Mouse (Mus musculus) embryo, embryonic 9.5 days (tissue): ENCODE measurements around the gene Tmc6.

Source experiments
- DNase-seq: peaks from one replicate; pipeline ENCODE4 v3.0.0-alpha.2; 2017; ENCODE audit errors: extremely low spot score

Gene Tmc6

GRCm38 (mm10) chr11:117755891-117756290 is 26.1 kb downstream of the Tmc6 start:
- no peak for DNase-seq

GRCm38 (mm10) chr11:117751544-117751943 is 30.5 kb downstream of the Tmc6 start:
- DNase-seq = no peak

- DNase-seq = no peak
Observed at GRCm38 (mm10) chr11:117749414-117749813, 32.6 kb downstream of the Tmc6 start.

GRCm38 (mm10) chr11:117748628-117749027 is 33.4 kb downstream of the Tmc6 start:
- no peak for DNase-seq

GRCm38 (mm10) chr11:117743454-117744030 is 38.5 kb downstream of the Tmc6 start:
- DNase-seq = no peak

GRCm38 (mm10) chr11:117742715-117743114 is 39.3 kb downstream of the Tmc6 start:
- DNase-seq = no peak

- DNase-seq = no peak
Observed at GRCm38 (mm10) chr11:117742243-117742642, 39.8 kb downstream of the Tmc6 start.

- no peak for DNase-seq
Observed at GRCm38 (mm10) chr11:117741128-117741527, 40.9 kb downstream of the Tmc6 start.

- no peak for DNase-seq
Observed at GRCm38 (mm10) chr11:117738123-117738522, 43.9 kb downstream of the Tmc6 start.

GRCm38 (mm10) chr11:117736037-117736689 is 45.8 kb downstream of the Tmc6 start:
- DNase-seq = no peak

- DNase-seq = no peak
Observed at GRCm38 (mm10) chr11:117731470-117731869, 50.5 kb downstream of the Tmc6 start.

GRCm38 (mm10) chr11:117730490-117730838 is 51.5 kb downstream of the Tmc6 start:
- no peak for DNase-seq

- DNase-seq = no peak
Observed at GRCm38 (mm10) chr11:117729798-117730489, 52.1 kb downstream of the Tmc6 start.

GRCm38 (mm10) chr11:117729341-117729740 is 52.7 kb downstream of the Tmc6 start:
- DNase-seq = no peak

- DNase-seq = no peak
Observed at GRCm38 (mm10) chr11:117728841-117729240, 53.2 kb downstream of the Tmc6 start.

- no peak for DNase-seq
Observed at GRCm38 (mm10) chr11:117728245-117728644, 53.8 kb downstream of the Tmc6 start.

- no peak for DNase-seq
Observed at GRCm38 (mm10) chr11:117727031-117727430, 55.0 kb downstream of the Tmc6 start.

- no peak for DNase-seq
Observed at GRCm38 (mm10) chr11:117724604-117725301, 57.2 kb downstream of the Tmc6 start.

GRCm38 (mm10) chr11:117718838-117719237 is 63.2 kb downstream of the Tmc6 start:
- DNase-seq = no peak
